Mouse (Mus musculus): ENCODE measurements around the gene Rab33a.
A peak's percentile ranks its signal among the peaks of the same experiment; 100 is the strongest.

- TF ChIP-seq CTCF (IDR thresholded peaks at IDR 0.05; ENCODE audit: extremely low read depth, insufficient read depth, low read length) (no peak), POLR2A (IDR thresholded peaks at IDR 0.05; ENCODE audit: extremely low read depth, insufficient read depth, low read length) (peak; percentile 39; the same call in 1 of the 2 replicates)
Measured at GRCm38 (mm10) chrX:48518808-48519548, at the start of gene Rab33a.
